Mouse (Mus musculus): Measurements from ENCODE around the gene Cdpf1.

Gene Cdpf1

GRCm38 (mm10) chr15:85757768-85758167 lies 53.7 kb downstream of the Cdpf1 start:
- DNase-seq = no peak
